Mouse (Mus musculus) liver, adult 2 months (tissue): ENCODE results near the gene Btbd17.

Source experiments
- CTCF ChIP-seq: fragments of 200-500 bp; IDR thresholded peaks from 2 replicates; pipeline ENCODE4 v1.5.1; 2011; ENCODE audit warnings: low read depth, low read length, control low read depth
- POLR2A ChIP-seq: fragments of 200-500 bp; IDR thresholded peaks from 2 replicates; pipeline ENCODE4 v1.6.1; 2011; ENCODE audit warnings: low read length, control low read depth; ENCODE audit not compliant: insufficient read depth; ENCODE audit errors: extremely low read depth

GRCm38 (mm10) chr11:114797176-114797575 is 1.4 kb upstream of the Btbd17 start:
- TF ChIP-seq CTCF = no peak
- no peak for TF ChIP-seq POLR2A
